Mouse (Mus musculus): ENCODE data around the gene Tef. TPM values are rescaled to one million over a fixed set of nuclear protein-coding genes. Genes with fewer than 3 reads are reported as not detected.

Tef gene
- polyA plus RNA-seq, 1 experiment from 2014 or later, result 26.1 TPM

DNA sequence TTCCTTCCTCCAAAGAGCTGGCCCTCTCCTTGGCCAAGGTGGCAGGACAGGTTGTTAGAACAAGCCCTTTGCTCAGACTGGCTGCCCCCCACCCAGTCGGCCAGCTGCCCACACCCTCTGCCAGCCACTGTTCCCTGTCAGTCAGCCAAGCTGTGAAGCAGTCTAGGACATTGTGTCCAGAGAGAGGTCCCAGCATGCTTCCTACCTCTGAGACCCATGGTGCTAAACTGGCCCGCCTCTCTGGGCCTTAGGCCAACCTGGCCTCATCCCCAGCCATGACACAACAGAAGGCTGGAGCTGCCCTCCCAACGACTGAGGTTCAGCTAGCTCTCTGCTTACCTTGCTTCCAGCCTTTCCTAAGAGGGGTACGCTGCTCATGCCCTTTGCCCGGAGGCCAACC is 37.4 kb downstream of the Tef start:
- no peaks in the 10 kb centered on the region for H3K36me3 ChIP-seq
- ATAC-seq (ENCODE audit: insufficient number of reproducible peaks, insufficient read depth, low FRiP score, low TSS enrichment, low read depth), result no peak
- peaks cover 19% of the 10 kb centered on the region for H3K4me1 ChIP-seq (replicated peaks)
- H3K9me3 ChIP-seq, result no peaks in the 10 kb centered on the region
- 68% methylated on average over 5 of the region's 5 CpGs for WGBS
- no peak overlapping the region for H3K27ac ChIP-seq
- H3K9ac ChIP-seq (replicated peaks), result no peak overlapping the region
- no peak overlapping the region for H3K4me2 ChIP-seq
- H3K4me3 ChIP-seq (replicated peaks), result no peak overlapping the region
- H3K27me3 ChIP-seq, result peaks cover 14% of the 10 kb centered on the region

DNA sequence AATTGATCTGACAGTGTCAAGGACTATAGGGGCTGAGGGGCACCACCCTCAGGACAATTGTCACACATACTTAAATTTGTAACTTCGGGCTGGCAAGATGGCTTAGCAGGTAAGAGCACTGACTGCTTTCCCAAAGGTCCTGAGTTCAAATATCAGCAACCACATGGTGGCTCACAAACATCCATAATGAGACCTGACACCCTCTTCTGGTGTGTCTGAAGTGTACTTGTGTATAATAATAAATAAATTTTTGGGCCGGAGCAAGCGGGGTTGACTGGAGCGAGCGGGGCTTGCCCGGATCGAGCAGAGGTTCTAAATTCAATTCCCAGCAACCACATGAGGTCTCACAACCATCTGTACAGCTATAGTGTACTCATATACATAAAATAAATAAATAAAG is 38.1 kb downstream of the Tef start:
- 90% methylated on average over 7 of the region's 7 CpGs for WGBS
- H3K9ac ChIP-seq (replicated peaks), result no peak overlapping the region
- no peak for ATAC-seq (ENCODE audit: insufficient number of reproducible peaks, insufficient read depth, low FRiP score, low TSS enrichment, low read depth)

DNA sequence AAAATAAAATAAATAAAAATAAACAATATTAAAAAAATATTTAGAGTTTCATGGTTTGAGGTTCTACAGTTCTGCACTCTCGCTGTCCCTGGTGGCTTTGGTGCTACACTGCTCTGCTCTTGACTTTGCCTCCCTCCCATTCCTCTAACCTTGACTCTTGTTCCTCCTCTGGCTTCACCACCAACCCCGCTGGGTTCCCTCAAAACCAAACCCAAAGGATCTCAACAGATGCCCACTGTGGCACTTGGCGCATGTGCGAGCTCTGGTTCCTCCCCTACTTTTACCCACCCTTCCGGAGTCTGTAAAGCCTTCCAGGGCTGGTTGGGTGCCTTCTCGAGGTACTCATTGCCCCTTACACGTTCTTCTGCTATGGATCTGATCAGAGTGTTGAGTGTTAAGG is 40.1 kb downstream of the Tef start:
- 83% methylated on average over 7 of the region's 7 CpGs for WGBS
- Histone ChIP-seq H3K9me3 (no peaks in the 10 kb centered on the region), H3K4me2 (no peak overlapping the region), H3K27ac (no peak overlapping the region), H3K36me3 (peaks cover 8% of the 10 kb centered on the region), H3K4me3 (replicated peaks) (no peak overlapping the region), H3K27me3 (peaks cover 3% of the 10 kb centered on the region; the same call in 1 of the 2 replicates), H3K4me1 (replicated peaks) (no peaks in the 10 kb centered on the region), H3K9ac (replicated peaks) (no peak overlapping the region)
- ATAC-seq (ENCODE audit: insufficient number of reproducible peaks, insufficient read depth, low FRiP score, low TSS enrichment, low read depth), result no peak

More for the DNA sequence above, 38.1 kb downstream of the Tef start:
- Histone ChIP-seq H3K4me3 (replicated peaks) (no peak overlapping the region), H3K4me1 (replicated peaks) (peaks cover 17% of the 10 kb centered on the region), H3K4me2 (no peak overlapping the region), H3K27ac (no peak overlapping the region), H3K9me3 (no peaks in the 10 kb centered on the region), H3K36me3 (no peaks in the 10 kb centered on the region), H3K27me3 (peaks cover 7% of the 10 kb centered on the region)

DNA sequence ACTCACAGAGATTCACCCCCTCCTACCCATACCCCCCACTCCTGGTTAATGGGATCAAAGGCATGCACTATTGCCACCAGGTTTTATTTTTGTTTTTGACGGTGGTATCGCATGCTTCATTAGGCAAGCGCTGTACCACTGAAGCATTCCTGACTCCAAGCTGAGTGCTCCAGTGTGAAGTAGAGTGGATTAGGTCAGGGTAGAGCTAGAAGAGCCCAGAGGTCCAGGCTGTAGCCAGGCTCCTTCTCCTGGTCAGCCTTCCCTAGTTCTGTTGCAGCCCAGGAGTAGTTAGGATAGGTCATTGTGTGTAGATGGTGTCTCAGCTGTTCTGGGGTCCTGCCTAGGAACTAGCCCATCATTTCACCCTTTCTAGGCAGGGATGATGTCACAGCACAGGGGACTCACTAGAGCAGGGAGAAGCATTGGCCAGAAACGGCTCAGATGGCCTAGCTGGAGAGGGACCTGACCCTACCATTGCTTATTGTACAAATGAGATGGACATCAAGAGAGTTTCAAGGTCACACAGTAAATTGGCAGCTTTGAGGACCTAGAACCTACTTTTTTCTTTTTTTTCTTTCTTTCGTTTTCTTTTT is 42.9 kb downstream of the Tef start:
- Histone ChIP-seq H3K9me3 (no peaks in the 10 kb centered on the region), H3K9ac (replicated peaks) (no peak overlapping the region), H3K36me3 (peaks cover 34% of the 10 kb centered on the region), H3K27me3 (no peaks in the 10 kb centered on the region), H3K27ac (no peak overlapping the region), H3K4me3 (replicated peaks) (no peak overlapping the region), H3K4me1 (replicated peaks) (no peaks in the 10 kb centered on the region), H3K4me2 (no peak overlapping the region)
- 84% methylated on average over 5 of the region's 5 CpGs for WGBS
- no peak for ATAC-seq (ENCODE audit: insufficient number of reproducible peaks, insufficient read depth, low FRiP score, low TSS enrichment, low read depth)

DNA sequence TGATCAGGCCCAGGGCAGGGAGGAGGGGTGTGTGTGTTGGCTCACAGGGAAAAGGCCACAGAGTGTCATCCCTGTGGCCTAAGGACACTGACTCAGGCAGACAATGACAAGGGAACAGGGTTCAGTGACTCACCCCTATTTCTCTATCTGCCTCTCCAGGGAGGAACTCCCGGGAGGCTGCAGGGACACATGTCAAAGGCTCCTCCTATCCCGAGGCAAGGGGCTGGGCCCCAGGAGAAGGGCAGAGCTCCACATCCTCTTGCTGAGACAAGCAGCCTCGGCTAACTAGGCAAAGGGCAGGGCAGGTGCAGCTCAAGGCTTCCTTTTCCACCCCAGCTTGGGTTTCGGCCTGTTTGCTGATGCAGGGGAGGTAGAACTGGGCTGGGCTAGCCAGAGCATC is 43.5 kb downstream of the Tef start:
- Histone ChIP-seq H3K9ac (replicated peaks) (no peak overlapping the region), H3K27me3 (no peaks in the 10 kb centered on the region), H3K4me1 (replicated peaks) (no peaks in the 10 kb centered on the region), H3K27ac (no peak overlapping the region), H3K9me3 (no peaks in the 10 kb centered on the region), H3K36me3 (peaks cover 40% of the 10 kb centered on the region), H3K4me3 (replicated peaks) (no peak overlapping the region), H3K4me2 (no peak overlapping the region)
- ATAC-seq (ENCODE audit: insufficient number of reproducible peaks, insufficient read depth, low FRiP score, low TSS enrichment, low read depth), result no peak
- WGBS, result 37% methylated on average over 4 of the region's 4 CpGs

DNA sequence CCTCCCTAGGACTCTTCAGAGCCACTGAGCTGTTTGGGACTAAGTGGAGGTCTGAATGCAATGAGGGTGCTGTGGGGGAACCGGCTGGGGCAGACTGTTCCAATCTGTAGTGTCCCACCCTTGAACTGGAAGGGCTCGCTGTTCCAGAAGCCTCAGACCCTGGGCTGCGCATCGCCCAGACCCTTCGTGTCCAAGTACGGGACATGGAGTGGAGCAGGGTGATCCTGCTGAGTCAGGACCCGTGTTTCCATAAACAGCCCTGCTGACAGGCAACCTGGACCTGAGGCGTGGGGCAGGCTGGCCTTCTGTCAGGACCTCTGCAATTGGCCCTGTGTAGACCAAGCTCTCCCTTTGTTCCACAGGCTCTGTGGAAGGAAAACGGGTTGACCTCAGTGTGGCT is 44.5 kb downstream of the Tef start:
- H3K4me2 ChIP-seq, result no peak overlapping the region
- H3K4me1 ChIP-seq (replicated peaks), result no peaks in the 10 kb centered on the region
- no peak overlapping the region for H3K4me3 ChIP-seq (replicated peaks)
- no peak overlapping the region for H3K27ac ChIP-seq
- ATAC-seq (ENCODE audit: insufficient number of reproducible peaks, insufficient read depth, low FRiP score, low TSS enrichment, low read depth), result no peak
- WGBS, result 89% methylated on average over 9 of the region's 9 CpGs
- H3K27me3 ChIP-seq, result no peaks in the 10 kb centered on the region
- H3K36me3 ChIP-seq, result peaks cover 50% of the 10 kb centered on the region
- H3K9me3 ChIP-seq, result no peaks in the 10 kb centered on the region
- no peak overlapping the region for H3K9ac ChIP-seq (replicated peaks)

DNA sequence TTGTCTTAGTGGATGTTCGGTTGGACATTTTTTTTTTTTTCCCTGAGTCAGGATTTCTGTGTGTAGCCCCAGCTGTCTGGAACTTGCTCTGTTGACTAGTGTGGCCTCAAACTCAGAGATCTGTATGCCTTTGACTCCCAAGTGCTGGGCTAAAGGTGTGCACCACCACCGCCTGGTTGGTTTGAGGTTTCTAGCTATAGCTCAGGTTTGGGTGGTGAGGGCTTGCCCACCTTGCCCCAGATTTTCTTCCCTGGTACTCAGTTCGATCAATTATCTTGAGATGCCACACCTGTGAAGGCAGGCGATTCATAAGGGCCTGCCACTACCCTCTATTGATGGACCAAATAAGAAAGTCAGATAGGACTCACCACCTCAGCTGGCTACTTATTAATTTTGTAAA is 44.9 kb downstream of the Tef start:
- ATAC-seq (ENCODE audit: insufficient number of reproducible peaks, insufficient read depth, low FRiP score, low TSS enrichment, low read depth), result no peak
- Histone ChIP-seq H3K4me2 (no peak overlapping the region), H3K4me3 (replicated peaks) (no peak overlapping the region), H3K4me1 (replicated peaks) (no peaks in the 10 kb centered on the region), H3K9me3 (no peaks in the 10 kb centered on the region), H3K9ac (replicated peaks) (no peak overlapping the region), H3K27me3 (no peaks in the 10 kb centered on the region), H3K27ac (no peak overlapping the region), H3K36me3 (peaks cover 54% of the 10 kb centered on the region)
- WGBS, result 98% methylated on average over 4 of the region's 4 CpGs

DNA sequence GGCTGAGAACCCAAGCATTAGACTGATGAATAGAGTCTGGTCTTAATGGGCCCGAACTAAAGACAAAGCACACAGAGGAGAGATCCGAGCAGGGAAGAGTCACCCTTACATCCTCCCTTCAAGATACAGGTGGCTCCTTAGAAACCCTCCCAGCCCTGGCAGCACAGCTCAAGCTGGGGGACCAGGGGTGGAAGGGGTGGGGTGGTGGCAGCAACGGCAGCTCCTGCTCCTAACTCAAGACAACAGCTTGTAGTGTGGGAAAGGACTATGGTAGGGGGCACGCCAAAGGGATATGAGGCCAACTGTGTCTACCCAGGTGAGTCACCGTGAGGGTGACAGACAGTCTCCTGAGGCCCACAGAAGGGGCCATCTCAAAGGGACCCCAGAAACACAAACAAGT is 45.6 kb downstream of the Tef start:
- Histone ChIP-seq H3K9ac (replicated peaks) (no peak overlapping the region), H3K36me3 (peaks cover 61% of the 10 kb centered on the region), H3K27me3 (no peaks in the 10 kb centered on the region), H3K27ac (no peak overlapping the region), H3K4me1 (replicated peaks) (no peaks in the 10 kb centered on the region), H3K9me3 (no peaks in the 10 kb centered on the region), H3K4me3 (replicated peaks) (no peak overlapping the region), H3K4me2 (no peak overlapping the region)
- ATAC-seq (ENCODE audit: insufficient number of reproducible peaks, insufficient read depth, low FRiP score, low TSS enrichment, low read depth), result no peak
- 81% methylated on average over 5 of the region's 5 CpGs for WGBS

DNA sequence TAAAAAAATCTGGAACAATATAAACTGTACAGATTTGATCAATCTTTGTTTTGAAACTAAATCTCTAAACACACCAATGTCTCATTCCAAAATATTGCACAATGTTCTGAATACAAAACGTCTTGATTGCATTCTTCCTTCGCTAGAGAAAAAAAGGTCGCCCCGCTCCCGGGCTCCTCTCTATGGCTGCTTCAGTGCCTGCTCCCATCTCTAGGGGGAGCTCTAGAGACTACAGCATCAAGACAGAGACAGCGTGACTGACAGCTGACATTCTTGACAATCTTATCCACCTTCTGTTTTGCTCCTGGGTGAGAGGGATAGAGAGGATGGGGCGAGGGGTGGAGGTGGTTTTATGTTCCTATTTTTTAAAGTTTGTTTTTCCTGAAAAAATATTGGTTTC is 46.1 kb downstream of the Tef start:
- 59% methylated on average over 7 of the region's 7 CpGs for WGBS
- Histone ChIP-seq H3K4me1 (replicated peaks) (no peaks in the 10 kb centered on the region), H3K27me3 (no peaks in the 10 kb centered on the region), H3K27ac (no peak overlapping the region), H3K9me3 (no peaks in the 10 kb centered on the region), H3K9ac (replicated peaks) (no peak overlapping the region), H3K4me3 (replicated peaks) (no peak overlapping the region), H3K4me2 (no peak overlapping the region), H3K36me3 (peaks cover 66% of the 10 kb centered on the region)
- no peak for ATAC-seq (ENCODE audit: insufficient number of reproducible peaks, insufficient read depth, low FRiP score, low TSS enrichment, low read depth)

DNA sequence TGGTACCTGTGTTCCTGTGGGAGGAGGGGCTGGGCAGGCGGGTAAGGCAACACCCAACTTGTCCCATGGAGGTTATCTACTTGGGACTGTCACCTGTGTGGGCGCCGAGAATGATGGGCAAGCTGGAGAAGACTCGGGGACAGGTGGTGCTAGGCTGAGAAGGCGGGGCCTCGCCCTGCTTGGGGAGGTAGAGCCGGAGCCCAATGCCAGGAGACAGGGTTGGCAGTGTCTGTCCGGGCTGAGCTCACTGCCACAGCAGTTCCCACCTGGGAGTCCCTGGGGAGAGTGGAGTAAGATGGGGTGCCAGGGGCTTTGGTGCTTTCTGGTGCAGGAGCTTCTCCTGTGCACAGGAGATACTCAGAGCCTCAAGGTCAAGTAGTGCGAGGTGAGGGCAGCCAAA is 46.9 kb downstream of the Tef start:
- no peaks in the 10 kb centered on the region for H3K4me1 ChIP-seq (replicated peaks)
- peaks cover 74% of the 10 kb centered on the region for H3K36me3 ChIP-seq
- H3K4me2 ChIP-seq, result no peak overlapping the region
- no peaks in the 10 kb centered on the region for H3K9me3 ChIP-seq
- H3K27me3 ChIP-seq, result no peaks in the 10 kb centered on the region
- 79% methylated on average over 9 of the region's 9 CpGs for WGBS
- no peak overlapping the region for H3K9ac ChIP-seq (replicated peaks)
- no peak for ATAC-seq (ENCODE audit: insufficient number of reproducible peaks, insufficient read depth, low FRiP score, low TSS enrichment, low read depth)
- H3K4me3 ChIP-seq (replicated peaks), result no peak overlapping the region
- no peak overlapping the region for H3K27ac ChIP-seq

DNA sequence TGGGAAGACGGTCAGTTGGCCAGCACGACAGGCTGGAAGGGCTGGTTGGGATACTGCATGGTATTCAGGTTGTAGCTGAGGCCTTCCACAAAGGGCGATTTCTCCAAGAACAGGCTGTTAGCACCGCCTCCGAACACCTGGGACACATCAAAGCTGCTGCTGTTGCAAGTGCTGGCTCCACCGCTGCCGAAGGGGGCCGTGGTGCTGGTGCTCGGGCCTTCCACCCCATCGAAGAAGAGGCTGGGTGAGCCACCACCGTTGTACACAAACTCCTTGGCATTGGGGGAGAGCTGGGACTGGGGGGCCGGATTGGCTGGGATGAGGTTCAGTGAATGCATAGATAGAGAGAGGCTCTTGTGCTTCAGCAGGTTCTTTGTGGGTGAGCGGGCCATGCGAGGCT is 48.5 kb downstream of the Tef start:
- Histone ChIP-seq H3K4me1 (replicated peaks) (peaks cover 3% of the 10 kb centered on the region), H3K36me3 (peaks cover 79% of the 10 kb centered on the region), H3K27ac (no peak overlapping the region), H3K4me2 (no peak overlapping the region), H3K4me3 (replicated peaks) (no peak overlapping the region), H3K9ac (replicated peaks) (no peak overlapping the region), H3K9me3 (no peaks in the 10 kb centered on the region), H3K27me3 (no peaks in the 10 kb centered on the region)
- ATAC-seq (ENCODE audit: insufficient number of reproducible peaks, insufficient read depth, low FRiP score, low TSS enrichment, low read depth), result no peak
- WGBS, result 67% methylated on average over 14 of the region's 14 CpGs

DNA sequence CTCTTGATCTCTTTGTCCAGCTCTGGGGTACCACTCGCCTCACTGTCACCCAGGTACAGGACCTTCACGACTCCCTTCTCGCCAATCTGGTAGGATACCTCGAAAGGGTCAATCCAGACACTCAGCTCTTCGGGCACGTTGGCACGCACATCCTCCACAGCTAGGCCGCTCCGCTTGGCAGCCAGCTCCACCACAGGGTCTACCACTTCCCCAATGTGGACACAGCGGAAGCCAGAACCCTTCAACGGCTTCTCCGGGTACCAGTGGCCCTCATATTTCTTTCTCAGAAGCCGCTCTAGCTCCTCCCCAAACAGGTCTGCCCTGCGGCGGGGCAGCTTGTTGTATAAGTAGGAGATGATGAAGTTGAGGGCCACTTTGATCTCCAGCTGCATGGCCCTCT is 49.2 kb downstream of the Tef start:
- H3K27ac ChIP-seq, result no peak overlapping the region
- no peak for ATAC-seq (ENCODE audit: insufficient number of reproducible peaks, insufficient read depth, low FRiP score, low TSS enrichment, low read depth)
- H3K9me3 ChIP-seq, result no peaks in the 10 kb centered on the region
- no peak overlapping the region for H3K4me2 ChIP-seq
- H3K27me3 ChIP-seq, result no peaks in the 10 kb centered on the region
- WGBS, result 97% methylated on average over 15 of the region's 15 CpGs
- H3K4me3 ChIP-seq (replicated peaks), result no peak overlapping the region
- peaks cover 6% of the 10 kb centered on the region for H3K4me1 ChIP-seq (replicated peaks)
- H3K36me3 ChIP-seq, result peaks cover 79% of the 10 kb centered on the region
- H3K9ac ChIP-seq (replicated peaks), result no peak overlapping the region

All from limb, embryonic 12.5 days (tissue).